Mouse (Mus musculus) liver, embryonic 14.5 days (tissue): Measurements from ENCODE around the gene Dusp15.

Source experiments
- CTCF ChIP-seq: IDR thresholded peaks from 2 replicates; pipeline ENCODE4 v1.5.1; 2016; ENCODE audit warnings: antibody characterized with exemption, low read depth, control low read depth
- EP300 ChIP-seq: IDR thresholded peaks from 2 replicates; pipeline ENCODE4 v1.6.1; 2016; ENCODE audit warnings: antibody characterized with exemption, low read depth

GRCm38 (mm10) chr2:152917671-152918070 is 33.8 kb downstream of the Dusp15 start:
- no peak for TF ChIP-seq CTCF
- no peak for TF ChIP-seq EP300
